Comparison of ENCODE assay signal across 18 mouse cellular contexts in genomic region chr9:20664982-20665637, GRCm38 (mm10). TPM values are rescaled to one million over a fixed set of nuclear protein-coding genes. Genes with fewer than 3 reads are reported as not detected.
DNase-seq lines count a peak whose midpoint lies in the region; ATAC-seq and TF ChIP-seq lines count a peak whose summit lies in the region.
"Had no signal": no experiment of that assay in that cellular context is flagged by ENCODE, and none has a peak within 500 bp of the region (broad histone marks: within the 10 kb centered on the region; RNA-seq: fewer than 3 reads in every experiment).

No protein-coding gene starts in this region.

- no peak overlapping the region for H3K4me2 ChIP-seq in forebrain, embryonic 11.5 days (ENCODE audit: low read depth, low read length, severe bottlenecking)
- H3K4me2 ChIP-seq in forebrain, embryonic 13.5 days = no peak overlapping the region
- no peak overlapping the region for H3K4me2 ChIP-seq in hindbrain, embryonic 14.5 days (replicated peaks)
- H3K4me2 ChIP-seq in midbrain, postnatal 0 days (ENCODE audit: low read depth, low read length, poor library complexity, severe bottlenecking) = no peak overlapping the region
- no peak overlapping the region for H3K4me2 ChIP-seq in kidney, embryonic 14.5 days (replicated peaks; ENCODE audit: low read depth, low read length)
- H3K4me2 ChIP-seq: embryonic facial prominence, embryonic 12.5 days; limb, embryonic 12.5 days; stomach, embryonic 15.5 days had no signal

- H3K4me1 ChIP-seq in forebrain, embryonic 11.5 days (replicated peaks; ENCODE audit: control insufficient read depth, insufficient read depth, low read length) = peaks cover 12% of the 10 kb centered on the region
- peaks cover 39% of the 10 kb centered on the region for H3K4me1 ChIP-seq in forebrain, embryonic 10.5 days
- H3K4me1 ChIP-seq in forebrain, embryonic 13.5 days = peaks cover 44% of the 10 kb centered on the region
- peaks cover 40% of the 10 kb centered on the region for H3K4me1 ChIP-seq in hindbrain, embryonic 14.5 days (replicated peaks; ENCODE audit: control insufficient read depth, insufficient read depth, low read length)
- peaks cover 2% of the 10 kb centered on the region; the same call in 1 of the 2 replicates for H3K4me1 ChIP-seq in midbrain, postnatal 0 days (ENCODE audit: insufficient read depth, low read length)
- peaks cover 12% of the 10 kb centered on the region; the same call in 1 of the 2 replicates for H3K4me1 ChIP-seq in kidney, embryonic 14.5 days (ENCODE audit: control insufficient read depth, insufficient read depth, low read length)
- H3K4me1 ChIP-seq in limb, embryonic 10.5 days = peaks cover 13% of the 10 kb centered on the region; the same call in 1 of the 2 replicates
- H3K4me1 ChIP-seq: embryonic facial prominence, embryonic 12.5 days; stomach, embryonic 15.5 days had no signal

- H3K9ac ChIP-seq in forebrain, embryonic 11.5 days (ENCODE audit: low read length) = no peak overlapping the region
- H3K9ac ChIP-seq in forebrain, embryonic 13.5 days = no peak overlapping the region
- H3K9ac ChIP-seq in hindbrain, embryonic 14.5 days = no peak overlapping the region
- H3K9ac ChIP-seq in midbrain, postnatal 0 days (replicated peaks; ENCODE audit: low read length, poor library complexity, severe bottlenecking) = no peak overlapping the region
- no peak overlapping the region for H3K9ac ChIP-seq in kidney, embryonic 14.5 days (ENCODE audit: low read depth, low read length)
- H3K9ac ChIP-seq: embryonic facial prominence, embryonic 12.5 days; limb, embryonic 12.5 days; liver, embryonic 14.5 days; stomach, embryonic 15.5 days had no signal

- WGBS in forebrain, embryonic 11.5 days = 80% methylated on average over 5 of the region's 5 CpGs
- WGBS in forebrain, embryonic 10.5 days = 90% methylated on average over 5 of the region's 5 CpGs
- 71% methylated on average over 5 of the region's 5 CpGs for WGBS in forebrain, embryonic 13.5 days
- WGBS in hindbrain, embryonic 14.5 days = 69% methylated on average over 5 of the region's 5 CpGs
- WGBS in midbrain, postnatal 0 days = 74% methylated on average over 5 of the region's 5 CpGs
- 73% methylated on average over 5 of the region's 5 CpGs for WGBS in kidney, embryonic 14.5 days
- 82% methylated on average over 5 of the region's 5 CpGs for WGBS in limb, embryonic 10.5 days

- H3K27me3 ChIP-seq in forebrain, embryonic 11.5 days (ENCODE audit: control insufficient read depth, insufficient read depth, low read length) = no peaks in the 10 kb centered on the region
- H3K27me3 ChIP-seq in forebrain, embryonic 10.5 days (ENCODE audit: poor library complexity, severe bottlenecking) = no peaks in the 10 kb centered on the region
- no peaks in the 10 kb centered on the region for H3K27me3 ChIP-seq in forebrain, embryonic 13.5 days
- H3K27me3 ChIP-seq in hindbrain, embryonic 14.5 days (ENCODE audit: control insufficient read depth, insufficient read depth, low read length) = no peaks in the 10 kb centered on the region
- no peaks in the 10 kb centered on the region for H3K27me3 ChIP-seq in midbrain, postnatal 0 days (ENCODE audit: insufficient read depth, low read length)
- H3K27me3 ChIP-seq in kidney, embryonic 14.5 days (ENCODE audit: control insufficient read depth, insufficient read depth, low read length) = no peaks in the 10 kb centered on the region
- no peaks in the 10 kb centered on the region for H3K27me3 ChIP-seq in limb, embryonic 10.5 days (ENCODE audit: low read depth, poor library complexity, severe bottlenecking)
- H3K27me3 ChIP-seq: embryonic facial prominence, embryonic 12.5 days; limb, embryonic 12.5 days; stomach, embryonic 15.5 days had no signal

- no peak overlapping the region for H3K4me3 ChIP-seq in forebrain, embryonic 11.5 days (ENCODE audit: low read depth, low read length)
- no peak overlapping the region for H3K4me3 ChIP-seq in forebrain, embryonic 10.5 days
- H3K4me3 ChIP-seq in forebrain, embryonic 13.5 days = no peak overlapping the region
- no peak overlapping the region for H3K4me3 ChIP-seq in hindbrain, embryonic 14.5 days (replicated peaks; ENCODE audit: low read length)
- no peak overlapping the region for H3K4me3 ChIP-seq in midbrain, postnatal 0 days (ENCODE audit: low read depth, low read length)
- no peak overlapping the region for H3K4me3 ChIP-seq in kidney, embryonic 14.5 days (ENCODE audit: low read length)
- no peak overlapping the region for H3K4me3 ChIP-seq in limb, embryonic 10.5 days
- H3K4me3 ChIP-seq: embryonic facial prominence, embryonic 12.5 days; heart, embryonic 10.5 days; limb, embryonic 12.5 days; stomach, embryonic 15.5 days had no signal

- no peaks in the 10 kb centered on the region for H3K9me3 ChIP-seq in forebrain, embryonic 11.5 days (ENCODE audit: control insufficient read depth, low read length)
- H3K9me3 ChIP-seq in forebrain, embryonic 10.5 days = no peaks in the 10 kb centered on the region
- no peaks in the 10 kb centered on the region for H3K9me3 ChIP-seq in forebrain, embryonic 13.5 days (replicated peaks)
- no peaks in the 10 kb centered on the region for H3K9me3 ChIP-seq in hindbrain, embryonic 14.5 days (ENCODE audit: control insufficient read depth, low read length)
- H3K9me3 ChIP-seq in midbrain, postnatal 0 days (ENCODE audit: low read length) = no peaks in the 10 kb centered on the region
- H3K9me3 ChIP-seq in kidney, embryonic 14.5 days (ENCODE audit: control insufficient read depth, low read length) = no peaks in the 10 kb centered on the region
- no peaks in the 10 kb centered on the region for H3K9me3 ChIP-seq in limb, embryonic 10.5 days (replicated peaks)
- H3K9me3 ChIP-seq: embryonic facial prominence, embryonic 12.5 days; heart, embryonic 10.5 days; limb, embryonic 12.5 days; stomach, embryonic 15.5 days had no signal

- TF ChIP-seq CTCF in midbrain, postnatal 0 days (IDR thresholded peaks at IDR 0.05) = no peak

- peaks cover 8% of the 10 kb centered on the region; the same call in 1 of the 2 replicates for H3K36me3 ChIP-seq in forebrain, embryonic 11.5 days (ENCODE audit: control insufficient read depth, insufficient read depth, low read length)
- peaks cover 61% of the 10 kb centered on the region for H3K36me3 ChIP-seq in forebrain, embryonic 10.5 days (replicated peaks)
- peaks cover 58% of the 10 kb centered on the region for H3K36me3 ChIP-seq in forebrain, embryonic 13.5 days (ENCODE audit: poor library complexity, severe bottlenecking)
- peaks cover 48% of the 10 kb centered on the region for H3K36me3 ChIP-seq in hindbrain, embryonic 14.5 days (replicated peaks; ENCODE audit: control insufficient read depth, insufficient read depth)
- peaks cover 40% of the 10 kb centered on the region for H3K36me3 ChIP-seq in midbrain, postnatal 0 days (ENCODE audit: insufficient read depth, low read length)
- H3K36me3 ChIP-seq in kidney, embryonic 14.5 days (ENCODE audit: control insufficient read depth, insufficient read depth, low read length) = peaks cover 45% of the 10 kb centered on the region
- peaks cover 53% of the 10 kb centered on the region for H3K36me3 ChIP-seq in limb, embryonic 10.5 days

- DNase-seq in forebrain, embryonic 11.5 days (ENCODE audit: low spot score) = no peak
- DNase-seq in forebrain, embryonic 10.5 days (ENCODE audit: extremely low spot score, low spot score) = no peak
- DNase-seq in hindbrain, embryonic 14.5 days (ENCODE audit: low spot score) = no peak
- peak; percentile 48 for DNase-seq in midbrain, postnatal 0 days (ENCODE audit: low spot score)
- no peak for DNase-seq in cerebellum, postnatal 25 days
- DNase-seq in limb, embryonic 10.5 days (ENCODE audit: low spot score) = no peak
- DNase-seq: gastrocnemius, postnatal 25 days; spleen, adult 18-20 months; thymus, postnatal 14 days had no signal

- no peak for ATAC-seq in forebrain, embryonic 11.5 days (replicated peaks; ENCODE audit: low FRiP score)
- peak; percentile 0; the same call in 1 of the 2 replicates for ATAC-seq in forebrain, embryonic 13.5 days
- ATAC-seq in hindbrain, embryonic 14.5 days (ENCODE audit: low FRiP score) = no peak
- no peak for ATAC-seq in midbrain, postnatal 0 days (ENCODE audit: low FRiP score)
- no peak for ATAC-seq in kidney, embryonic 14.5 days (ENCODE audit: low FRiP score, low TSS enrichment)
- ATAC-seq: intestine, postnatal 0 days; lung, postnatal 0 days had no signal

- peak overlapping the region; percentile 21; the same call in 1 of the 2 replicates for H3K27ac ChIP-seq in forebrain, embryonic 11.5 days (ENCODE audit: low read depth, low read length)
- no peak overlapping the region for H3K27ac ChIP-seq in forebrain, embryonic 10.5 days
- H3K27ac ChIP-seq in forebrain, embryonic 13.5 days = peak overlapping the region; percentile 91
- H3K27ac ChIP-seq in hindbrain, embryonic 14.5 days = peak overlapping the region; percentile 84
- H3K27ac ChIP-seq in midbrain, postnatal 0 days (ENCODE audit: low read depth, low read length) = peak overlapping the region; percentile 63; the same call in 1 of the 2 replicates
- H3K27ac ChIP-seq in kidney, embryonic 14.5 days (ENCODE audit: low read depth, low read length) = no peak overlapping the region
- no peak overlapping the region for H3K27ac ChIP-seq in limb, embryonic 10.5 days
- H3K27ac ChIP-seq: embryonic facial prominence, embryonic 12.5 days; heart, embryonic 10.5 days; limb, embryonic 12.5 days; liver, embryonic 14.5 days; stomach, embryonic 15.5 days had no signal

RNA-seq across cellular contexts. Expression of gene Pin1, which starts 13.2 kb away (rescaled TPM):
- 63.0 and 72.5 TPM in 2 replicates for polyA plus RNA-seq in forebrain, embryonic 11.5 days (2014; fragmentation: Nextera tagmentation; extraction: Ambion mirVana)
- 86.3 and 86.4 TPM in 2 replicates for polyA plus RNA-seq in forebrain, embryonic 10.5 days (2016; fragmentation: Nextera tagmentation; extraction: Ambion mirVana)
- 64.8 and 68.3 TPM in 2 replicates for polyA plus RNA-seq in forebrain, embryonic 13.5 days (2015; fragmentation: Nextera tagmentation; extraction: Ambion mirVana)
- polyA plus RNA-seq in hindbrain, embryonic 14.5 days (2014; fragmentation: Nextera tagmentation; extraction: Ambion mirVana) = 64.5 and 64.6 TPM in 2 replicates
- 31.9 and 32.0 TPM in 2 replicates for total RNA-seq in midbrain, postnatal 0 days (2014; rRNA removed)
- 60.3 and 67.1 TPM in 2 replicates for polyA plus RNA-seq in midbrain, postnatal 0 days (2015; fragmentation: Nextera tagmentation; extraction: Ambion mirVana)
- polyA plus RNA-seq in kidney, embryonic 14.5 days (2014; fragmentation: Nextera tagmentation; extraction: Ambion mirVana) = 57.9 and 70.0 TPM in 2 replicates
- 82.8 and 93.0 TPM in 2 replicates for polyA plus RNA-seq in limb, embryonic 10.5 days (2016; fragmentation: Nextera tagmentation; extraction: Ambion mirVana)

RNA-seq across cellular contexts. Expression of gene Fbxl12, which starts 20.5 kb away (rescaled TPM):
- 13.1 and 14.8 TPM in 2 replicates for polyA plus RNA-seq in forebrain, embryonic 11.5 days (2014; fragmentation: Nextera tagmentation; extraction: Ambion mirVana)
- polyA plus RNA-seq in forebrain, embryonic 10.5 days (2016; fragmentation: Nextera tagmentation; extraction: Ambion mirVana) = 18.4 and 19.0 TPM in 2 replicates
- 15.0 and 15.4 TPM in 2 replicates for polyA plus RNA-seq in forebrain, embryonic 13.5 days (2015; fragmentation: Nextera tagmentation; extraction: Ambion mirVana)
- polyA plus RNA-seq in hindbrain, embryonic 14.5 days (2014; fragmentation: Nextera tagmentation; extraction: Ambion mirVana) = 10.2 and 10.5 TPM in 2 replicates
- total RNA-seq in midbrain, postnatal 0 days (2014; rRNA removed) = 17.6 and 25.3 TPM in 2 replicates
- polyA plus RNA-seq in midbrain, postnatal 0 days (2015; fragmentation: Nextera tagmentation; extraction: Ambion mirVana) = 12.9 and 13.6 TPM in 2 replicates
- 14.6 and 16.8 TPM in 2 replicates for polyA plus RNA-seq in kidney, embryonic 14.5 days (2014; fragmentation: Nextera tagmentation; extraction: Ambion mirVana)
- polyA plus RNA-seq in limb, embryonic 10.5 days (2016; fragmentation: Nextera tagmentation; extraction: Ambion mirVana) = 21.5 and 21.6 TPM in 2 replicates

RNA-seq across cellular contexts. Expression of gene Ubl5, which starts 22.4 kb away (rescaled TPM):
- 350 and 401 TPM in 2 replicates for polyA plus RNA-seq in forebrain, embryonic 11.5 days (2014; fragmentation: Nextera tagmentation; extraction: Ambion mirVana)
- 356 and 383 TPM in 2 replicates for polyA plus RNA-seq in forebrain, embryonic 10.5 days (2016; fragmentation: Nextera tagmentation; extraction: Ambion mirVana)
- 533 and 604 TPM in 2 replicates for polyA plus RNA-seq in forebrain, embryonic 13.5 days (2015; fragmentation: Nextera tagmentation; extraction: Ambion mirVana)
- polyA plus RNA-seq in hindbrain, embryonic 14.5 days (2014; fragmentation: Nextera tagmentation; extraction: Ambion mirVana) = 414 and 480 TPM in 2 replicates
- total RNA-seq in midbrain, postnatal 0 days (2014; rRNA removed) = 213 and 253 TPM in 2 replicates
- polyA plus RNA-seq in midbrain, postnatal 0 days (2015; fragmentation: Nextera tagmentation; extraction: Ambion mirVana) = 498 and 531 TPM in 2 replicates
- 375 and 531 TPM in 2 replicates for polyA plus RNA-seq in kidney, embryonic 14.5 days (2014; fragmentation: Nextera tagmentation; extraction: Ambion mirVana)
- polyA plus RNA-seq in limb, embryonic 10.5 days (2016; fragmentation: Nextera tagmentation; extraction: Ambion mirVana) = 330 TPM in 2 replicates

Comparison
In these comparisons a context has a peak if more than half of its experiments do, and no peak if none do; other contexts are left out.
1. H3K27ac ChIP-seq: peak in forebrain, embryonic 11.5 days (single experiment), forebrain, embryonic 13.5 days (single experiment), hindbrain, embryonic 14.5 days (single experiment) and midbrain, postnatal 0 days (single experiment); none in forebrain, embryonic 10.5 days (single experiment), kidney, embryonic 14.5 days (single experiment) and limb, embryonic 10.5 days (single experiment).